Mouse (Mus musculus): ENCODE results near the gene Mamstr. TPM values are rescaled to one million over a fixed set of nuclear protein-coding genes. Genes with fewer than 3 reads are reported as not detected.
A peak's percentile ranks its signal among the peaks of the same experiment; 100 is the strongest.

The Mamstr gene
- polyA plus RNA-seq, 1 experiment from 2014 or later, result 11.4 TPM

- H3K4me3 ChIP-seq, result no peak overlapping the region
- peak overlapping the region; percentile 6; the same call in 1 of the 2 replicates for H3K9ac ChIP-seq
- peak overlapping the region; percentile 11; the same call in 1 of the 2 replicates for H3K4me2 ChIP-seq (replicated peaks)
- ATAC-seq (ENCODE audit: low FRiP score, low read depth), result 0 out of 2 replicates have a peak, but pooled peaks have one; percentile 17
- H3K9me3 ChIP-seq, result no peaks in the 10 kb centered on the region
- H3K27ac ChIP-seq, result peak overlapping the region; percentile 48; the same call in 1 of the 2 replicates
- 27% methylated on average over 10 of the region's 10 CpGs for WGBS
- H3K36me3 ChIP-seq, result no peaks in the 10 kb centered on the region
- no peaks in the 10 kb centered on the region for H3K27me3 ChIP-seq
- peaks cover 25% of the 10 kb centered on the region for H3K4me1 ChIP-seq
Observed at GRCm38 (mm10) chr7:45685811-45686210, 46.0 kb downstream of the Mamstr start.

GRCm38 (mm10) chr7:45686841-45687240, 47.1 kb downstream of the Mamstr start:
- Histone ChIP-seq H3K4me2 (replicated peaks) (no peak overlapping the region), H3K36me3 (no peaks in the 10 kb centered on the region), H3K9ac (no peak overlapping the region), H3K9me3 (no peaks in the 10 kb centered on the region), H3K4me1 (peaks cover 25% of the 10 kb centered on the region), H3K27me3 (no peaks in the 10 kb centered on the region), H3K4me3 (no peak overlapping the region), H3K27ac (no peak overlapping the region)
- WGBS, result 84% methylated on average over 3 of the region's 3 CpGs
- no peak for ATAC-seq (ENCODE audit: low FRiP score, low read depth)

- WGBS, result 54% methylated on average over 6 of the region's 6 CpGs
- no peaks in the 10 kb centered on the region for H3K27me3 ChIP-seq
- no peak overlapping the region for H3K4me2 ChIP-seq (replicated peaks)
- H3K27ac ChIP-seq, result no peak overlapping the region
- no peak for ATAC-seq (ENCODE audit: low FRiP score, low read depth)
- no peaks in the 10 kb centered on the region for H3K36me3 ChIP-seq
- H3K4me3 ChIP-seq, result no peak overlapping the region
- no peak overlapping the region for H3K9ac ChIP-seq
- no peaks in the 10 kb centered on the region for H3K9me3 ChIP-seq
- H3K4me1 ChIP-seq, result peaks cover 18% of the 10 kb centered on the region
Observed at GRCm38 (mm10) chr7:45689099-45689498, 49.3 kb downstream of the Mamstr start.

- Histone ChIP-seq H3K27ac (no peak overlapping the region), H3K4me2 (replicated peaks) (no peak overlapping the region), H3K9ac (no peak overlapping the region), H3K9me3 (no peaks in the 10 kb centered on the region), H3K36me3 (no peaks in the 10 kb centered on the region), H3K27me3 (no peaks in the 10 kb centered on the region), H3K4me1 (peaks cover 21% of the 10 kb centered on the region), H3K4me3 (no peak overlapping the region)
- WGBS, result 75% methylated on average over 11 of the region's 11 CpGs
- no peak for ATAC-seq (ENCODE audit: low FRiP score, low read depth)
Observed at GRCm38 (mm10) chr7:45689800-45690199, 50.0 kb downstream of the Mamstr start.

GRCm38 (mm10) chr7:45692364-45692763, 52.6 kb downstream of the Mamstr start:
- Histone ChIP-seq H3K27ac (no peak overlapping the region), H3K36me3 (no peaks in the 10 kb centered on the region), H3K4me3 (no peak overlapping the region), H3K4me2 (replicated peaks) (no peak overlapping the region), H3K4me1 (peaks cover 9% of the 10 kb centered on the region; the same call in 1 of the 2 replicates), H3K27me3 (no peaks in the 10 kb centered on the region), H3K9ac (no peak overlapping the region), H3K9me3 (no peaks in the 10 kb centered on the region)
- WGBS, result 75% methylated on average over 2 of the region's 2 CpGs
- ATAC-seq (ENCODE audit: low FRiP score, low read depth), result no peak

GRCm38 (mm10) chr7:45693921-45694591, 54.3 kb downstream of the Mamstr start, which contains the start of gene Sec1:
Gene Sec1, minus strand, starts transcription at chr7:45694402.
- ATAC-seq (ENCODE audit: low FRiP score, low read depth), result no peak
- Histone ChIP-seq H3K36me3 (no peaks in the 10 kb centered on the region), H3K4me3 (no peak within 1 kb of the TSS), H3K9ac (no peak within 1 kb of the TSS), H3K27ac (peak within 1 kb of the TSS; percentile 44; the same call in 1 of the 2 replicates), H3K27me3 (peaks cover 14% of the 10 kb centered on the region), H3K9me3 (no peaks in the 10 kb centered on the region), H3K4me1 (peaks cover 9% of the 10 kb centered on the region; the same call in 1 of the 2 replicates), H3K4me2 (replicated peaks) (no peak within 1 kb of the TSS)
- WGBS, result 90% methylated on average over 50 of the region's 50 CpGs

GRCm38 (mm10) chr7:45695098-45695497, 55.3 kb downstream of the Mamstr start:
- ATAC-seq (ENCODE audit: low FRiP score, low read depth), result no peak; the same call in 1 of the 2 replicates
- H3K9me3 ChIP-seq, result no peaks in the 10 kb centered on the region
- WGBS, result 6% methylated on average over 6 of the region's 6 CpGs
- H3K36me3 ChIP-seq, result no peaks in the 10 kb centered on the region
- peak overlapping the region; percentile 44; the same call in 1 of the 2 replicates for H3K27ac ChIP-seq
- no peak overlapping the region for H3K4me3 ChIP-seq
- no peak overlapping the region for H3K9ac ChIP-seq
- H3K4me2 ChIP-seq (replicated peaks), result no peak overlapping the region
- H3K4me1 ChIP-seq, result peaks cover 16% of the 10 kb centered on the region
- H3K27me3 ChIP-seq, result peaks cover 24% of the 10 kb centered on the region

Other genes with a start within 250 kb of the Mamstr start
- 262 and 283 TPM in 2 replicates for gene Snrnp70, start 244.2 kb upstream of the Mamstr start, polyA plus RNA-seq (2015; fragmentation: Nextera tagmentation; extraction: Ambion mirVana)
- 0.09 TPM in 1 of 2 replicates, not detected in the other for gene Kcna7, start 234.3 kb upstream of the Mamstr start, polyA plus RNA-seq (2015; fragmentation: Nextera tagmentation; extraction: Ambion mirVana)
- 3.0 and 3.2 TPM in 2 replicates for gene Ntf5, start 226.3 kb upstream of the Mamstr start, polyA plus RNA-seq (2015; fragmentation: Nextera tagmentation; extraction: Ambion mirVana)
- gene Lhb, start 219.2 kb upstream of the Mamstr start, polyA plus RNA-seq (2015; fragmentation: Nextera tagmentation; extraction: Ambion mirVana), result 0.40 TPM in 1 of 2 replicates, not detected in the other
- gene Gys1, start 205.1 kb upstream of the Mamstr start, polyA plus RNA-seq (2015; fragmentation: Nextera tagmentation; extraction: Ambion mirVana), result 41.7 and 45.9 TPM in 2 replicates
- gene Ruvbl2, start 201.9 kb upstream of the Mamstr start, polyA plus RNA-seq (2015; fragmentation: Nextera tagmentation; extraction: Ambion mirVana), result 142 and 144 TPM in 2 replicates
- gene Ftl1, start 180.1 kb upstream of the Mamstr start, polyA plus RNA-seq (2015; fragmentation: Nextera tagmentation; extraction: Ambion mirVana), result 5,430 and 5,479 TPM in 2 replicates
- 167 and 170 TPM in 2 replicates for gene Bax, start 173.1 kb upstream of the Mamstr start, polyA plus RNA-seq (2015; fragmentation: Nextera tagmentation; extraction: Ambion mirVana)
- 1.0 and 1.2 TPM in 2 replicates for gene Tulp2, start 158.1 kb upstream of the Mamstr start, polyA plus RNA-seq (2015; fragmentation: Nextera tagmentation; extraction: Ambion mirVana)
- gene Gm45808, start 153.2 kb upstream of the Mamstr start, polyA plus RNA-seq (2015; fragmentation: Nextera tagmentation; extraction: Ambion mirVana), result not detected in 2 replicates
- gene Dhdh, start 151.2 kb upstream of the Mamstr start, polyA plus RNA-seq (2015; fragmentation: Nextera tagmentation; extraction: Ambion mirVana), result 2.9 and 4.0 TPM in 2 replicates
- 215 TPM in 2 replicates for gene Nucb1, start 129.6 kb upstream of the Mamstr start, polyA plus RNA-seq (2015; fragmentation: Nextera tagmentation; extraction: Ambion mirVana)
- gene Ppp1r15a, start 113.7 kb upstream of the Mamstr start, polyA plus RNA-seq (2015; fragmentation: Nextera tagmentation; extraction: Ambion mirVana), result 27.5 and 28.8 TPM in 2 replicates
- gene Plekha4, start 113.6 kb upstream of the Mamstr start, polyA plus RNA-seq (2015; fragmentation: Nextera tagmentation; extraction: Ambion mirVana), result 3.3 and 4.9 TPM in 2 replicates
- gene Hsd17b14, start 85.1 kb upstream of the Mamstr start, polyA plus RNA-seq (2015; fragmentation: Nextera tagmentation; extraction: Ambion mirVana), result 0.43 and 0.98 TPM in 2 replicates
- 55.7 and 59.5 TPM in 2 replicates for gene Bcat2, start 69.8 kb upstream of the Mamstr start, polyA plus RNA-seq (2015; fragmentation: Nextera tagmentation; extraction: Ambion mirVana)
- 0.41 and 0.56 TPM in 2 replicates for gene Fgf21, start 24.5 kb upstream of the Mamstr start, polyA plus RNA-seq (2015; fragmentation: Nextera tagmentation; extraction: Ambion mirVana)
- 0.29 and 0.47 TPM in 2 replicates for gene Fut1, start 22.7 kb upstream of the Mamstr start, polyA plus RNA-seq (2015; fragmentation: Nextera tagmentation; extraction: Ambion mirVana)
- 0.11 TPM in 1 of 2 replicates, not detected in the other for gene Izumo1, start 18.2 kb upstream of the Mamstr start, polyA plus RNA-seq (2015; fragmentation: Nextera tagmentation; extraction: Ambion mirVana)
- 7.7 and 9.5 TPM in 2 replicates for gene Rasip1, start 12.5 kb upstream of the Mamstr start, polyA plus RNA-seq (2015; fragmentation: Nextera tagmentation; extraction: Ambion mirVana)
- gene Fut2, start 26.4 kb downstream of the Mamstr start, polyA plus RNA-seq (2015; fragmentation: Nextera tagmentation; extraction: Ambion mirVana), result 0.47 and 0.74 TPM in 2 replicates
- 0.23 and 0.24 TPM in 2 replicates for gene Ntn5, start 44.0 kb downstream of the Mamstr start, polyA plus RNA-seq (2015; fragmentation: Nextera tagmentation; extraction: Ambion mirVana)
- 0.45 and 0.55 TPM in 2 replicates for gene Sec1, start 54.4 kb downstream of the Mamstr start, polyA plus RNA-seq (2015; fragmentation: Nextera tagmentation; extraction: Ambion mirVana)
- gene Car11, start 59.9 kb downstream of the Mamstr start, polyA plus RNA-seq (2015; fragmentation: Nextera tagmentation; extraction: Ambion mirVana), result 12.2 and 12.5 TPM in 2 replicates
- 4.5 and 6.2 TPM in 2 replicates for gene Dbp, start 65.1 kb downstream of the Mamstr start, polyA plus RNA-seq (2015; fragmentation: Nextera tagmentation; extraction: Ambion mirVana)
- gene Rpl18, start 75.5 kb downstream of the Mamstr start, polyA plus RNA-seq (2015; fragmentation: Nextera tagmentation; extraction: Ambion mirVana), result 1,016 and 1,039 TPM in 2 replicates
- 33.4 and 36.0 TPM in 2 replicates for gene Sphk2, start 78.0 kb downstream of the Mamstr start, polyA plus RNA-seq (2015; fragmentation: Nextera tagmentation; extraction: Ambion mirVana)
- gene Fam83e, start 81.2 kb downstream of the Mamstr start, polyA plus RNA-seq (2015; fragmentation: Nextera tagmentation; extraction: Ambion mirVana), result 0.61 and 1.0 TPM in 2 replicates
- gene Spaca4, start 85.8 kb downstream of the Mamstr start, polyA plus RNA-seq (2015; fragmentation: Nextera tagmentation; extraction: Ambion mirVana), result not detected in 2 replicates
- 4.3 and 4.9 TPM in 2 replicates for gene Lmtk3, start 143.8 kb downstream of the Mamstr start, polyA plus RNA-seq (2015; fragmentation: Nextera tagmentation; extraction: Ambion mirVana)
- gene Sult2b1, start 144.7 kb downstream of the Mamstr start, polyA plus RNA-seq (2015; fragmentation: Nextera tagmentation; extraction: Ambion mirVana), result 3.1 and 3.7 TPM in 2 replicates
- 135 and 137 TPM in 2 replicates for gene Cyth2, start 174.6 kb downstream of the Mamstr start, polyA plus RNA-seq (2015; fragmentation: Nextera tagmentation; extraction: Ambion mirVana)
- 2.1 TPM in 2 replicates for gene Kcnj14, start 184.8 kb downstream of the Mamstr start, polyA plus RNA-seq (2015; fragmentation: Nextera tagmentation; extraction: Ambion mirVana)
- 69.1 and 71.6 TPM in 2 replicates for gene Grwd1, start 191.0 kb downstream of the Mamstr start, polyA plus RNA-seq (2015; fragmentation: Nextera tagmentation; extraction: Ambion mirVana)
- 69.4 and 73.7 TPM in 2 replicates for gene Kdelr1, start 232.8 kb downstream of the Mamstr start, polyA plus RNA-seq (2015; fragmentation: Nextera tagmentation; extraction: Ambion mirVana)
- 0.43 and 0.59 TPM in 2 replicates for gene Grin2d, start 238.4 kb downstream of the Mamstr start, polyA plus RNA-seq (2015; fragmentation: Nextera tagmentation; extraction: Ambion mirVana)